Mouse (Mus musculus): Measurements from ENCODE around the gene Tepsin. TPM values are rescaled to one million over a fixed set of nuclear protein-coding genes. Genes with fewer than 3 reads are reported as not detected.

Gene Tepsin
- 9.3 and 11.3 TPM in 2 replicates for polyA plus RNA-seq (2016; fragmentation: Nextera tagmentation; extraction: Ambion mirVana)

DNA sequence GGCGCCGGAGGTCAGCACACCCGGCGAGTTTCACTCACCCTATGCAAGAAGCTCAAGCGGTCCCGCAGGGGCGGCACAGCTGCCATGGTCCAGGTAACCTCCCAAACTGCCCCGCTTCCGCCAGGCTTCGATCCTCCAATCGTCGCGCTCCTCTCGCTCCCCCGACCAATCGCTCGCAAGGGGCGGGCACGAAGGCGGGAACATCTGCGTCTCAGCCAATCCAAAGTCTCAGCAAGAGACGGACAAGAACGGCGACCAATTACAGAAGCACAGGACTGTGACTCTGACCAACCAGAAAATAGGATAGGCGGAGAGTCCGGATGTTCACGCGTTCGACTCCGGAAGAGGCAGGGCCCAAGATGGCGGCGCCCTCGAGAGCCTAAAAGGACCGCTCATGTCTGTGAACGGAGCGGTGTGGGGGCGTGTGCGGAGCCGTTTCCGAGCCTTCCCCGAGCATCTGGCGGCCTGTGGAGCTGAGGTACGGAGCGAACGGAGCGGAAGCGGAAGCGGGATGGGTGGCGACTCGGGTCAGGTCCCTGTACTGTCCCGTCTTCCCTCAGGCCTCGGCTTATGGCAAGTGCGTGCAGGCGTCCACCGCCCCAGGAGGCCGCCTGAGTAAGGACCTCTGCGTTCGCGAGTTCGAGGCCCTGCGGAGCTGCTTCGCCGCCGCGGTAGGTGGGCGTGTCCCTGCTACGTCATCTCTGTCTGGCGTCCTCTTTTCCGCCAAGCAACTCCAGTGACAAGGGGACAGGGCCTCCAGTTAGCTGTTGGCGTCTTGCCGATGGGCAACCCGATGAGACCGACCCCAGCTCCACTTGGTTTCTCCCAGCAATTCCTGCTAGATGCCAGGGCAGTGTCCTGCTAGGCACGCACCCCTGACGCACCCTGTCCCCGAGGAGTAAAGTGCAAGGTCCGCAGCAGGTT lies at the start of gene Tepsin, which contains the start of gene Ndufaf8:
Gene Tepsin (minus strand): TSS at position 144 of the 924 bp plus-strand sequence.
Gene Ndufaf8 (plus strand): TSS at position 341 of the 924 bp plus-strand sequence.
- Histone ChIP-seq H3K27ac (peak within 1 kb of the TSS; percentile 91), H3K9me3 (replicated peaks) (no peaks in the 10 kb centered on the region), H3K36me3 (peaks cover 39% of the 10 kb centered on the region), H3K4me1 (peaks cover 35% of the 10 kb centered on the region), H3K27me3 (replicated peaks) (no peaks in the 10 kb centered on the region), H3K4me2 (peak within 1 kb of the TSS; percentile 96), H3K4me3 (peak within 1 kb of the TSS; percentile 78), H3K9ac (peak within 1 kb of the TSS; percentile 83)
- under 1% methylated on average over 77 of the region's 77 CpGs for WGBS (ENCODE audit: insufficient replicate concordance)
- peak; percentile 96 for ATAC-seq

DNA sequence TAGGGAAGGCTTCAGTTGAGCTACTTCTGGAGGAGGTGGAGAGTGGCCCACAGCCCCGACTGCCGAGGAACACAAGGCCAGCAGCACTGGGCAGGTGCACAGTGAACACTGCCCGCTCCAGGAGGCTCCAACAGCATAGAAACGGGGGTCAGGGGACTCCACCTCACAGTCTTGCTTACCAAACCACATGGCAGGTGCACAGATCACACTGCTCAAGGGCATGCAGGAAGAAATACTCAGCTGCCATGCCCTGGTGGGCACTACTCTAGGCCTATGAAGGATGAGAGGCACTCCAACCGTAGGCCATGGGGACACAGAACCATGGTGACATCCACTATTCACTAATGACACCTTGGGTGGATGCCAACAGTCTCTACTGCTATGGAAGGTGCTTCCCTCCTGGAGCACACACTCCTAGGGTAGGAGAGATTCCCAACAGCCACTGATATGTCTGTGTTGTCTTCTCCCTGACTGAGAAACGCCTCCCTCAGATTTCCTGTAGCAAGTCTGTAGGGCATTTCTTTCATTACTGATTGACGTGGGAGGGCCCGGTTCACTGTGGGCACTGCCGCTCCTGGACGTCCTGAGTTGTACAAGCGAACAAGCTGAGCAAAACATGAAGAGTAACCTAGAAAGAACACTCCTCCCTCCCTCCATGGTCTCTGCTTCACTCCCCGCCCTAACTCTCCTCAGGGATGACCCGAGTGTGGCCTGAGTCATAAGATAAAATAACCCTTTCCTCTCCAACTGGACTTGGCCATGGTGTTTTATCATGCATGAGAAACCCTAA lies 45.4 kb upstream of the Tepsin start:
- no peaks in the 10 kb centered on the region for H3K9me3 ChIP-seq (replicated peaks)
- H3K4me1 ChIP-seq, result peaks cover 83% of the 10 kb centered on the region
- H3K4me2 ChIP-seq, result no peak overlapping the region
- no peak for ATAC-seq
- no peak overlapping the region for H3K9ac ChIP-seq
- H3K4me3 ChIP-seq, result no peak overlapping the region
- 62% methylated on average over 13 of the region's 13 CpGs for WGBS (ENCODE audit: insufficient replicate concordance)
- H3K27me3 ChIP-seq (replicated peaks), result no peaks in the 10 kb centered on the region
- peaks cover 85% of the 10 kb centered on the region for H3K36me3 ChIP-seq
- peak overlapping the region; percentile 68 for H3K27ac ChIP-seq

- no peak overlapping the region for H3K4me2 ChIP-seq
- ATAC-seq, result peak; percentile 68
- no peaks in the 10 kb centered on the region for H3K9me3 ChIP-seq (replicated peaks)
- H3K27me3 ChIP-seq (replicated peaks), result no peaks in the 10 kb centered on the region
- no peak overlapping the region for H3K4me3 ChIP-seq
- H3K27ac ChIP-seq, result peak overlapping the region; percentile 73
- WGBS (ENCODE audit: insufficient replicate concordance), result 29% methylated on average over 3 of the region's 3 CpGs
- H3K9ac ChIP-seq, result 0 out of 2 replicates have a peak overlapping the region, but pooled peaks have one; percentile 17
- H3K36me3 ChIP-seq, result peaks cover 87% of the 10 kb centered on the region
- peaks cover 83% of the 10 kb centered on the region for H3K4me1 ChIP-seq
These were observed 44.1 kb upstream of the Tepsin start for GRCm38 (mm10) chr11:120142601-120143051.

DNA sequence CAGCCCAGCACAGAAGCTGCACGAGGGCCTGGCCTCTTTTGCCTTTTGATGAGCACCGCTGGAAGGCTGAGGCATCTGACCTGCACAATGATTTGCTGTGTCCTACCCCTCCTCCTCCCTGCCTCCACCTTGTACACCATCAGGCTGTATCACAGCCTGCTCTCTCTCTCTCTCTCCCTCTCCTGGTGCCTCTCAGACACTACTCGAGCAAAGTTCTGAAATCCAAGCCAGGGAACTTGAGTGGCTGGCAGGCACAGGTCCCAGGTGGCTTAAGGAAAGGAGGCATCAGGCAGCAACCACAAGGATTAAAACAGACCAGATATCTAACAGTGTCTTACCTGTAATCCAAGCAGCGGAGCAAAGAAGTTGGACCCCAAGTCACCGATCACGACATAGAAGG lies 41.7 kb upstream of the Tepsin start:
- H3K4me1 ChIP-seq, result peaks cover 92% of the 10 kb centered on the region
- WGBS (ENCODE audit: insufficient replicate concordance), result 73% methylated on average over 6 of the region's 6 CpGs

GRCm38 (mm10) chr11:120139309-120139731 lies 40.8 kb upstream of the Tepsin start:
- H3K27ac ChIP-seq, result peak overlapping the region; percentile 27; the same call in 1 of the 2 replicates
- H3K9me3 ChIP-seq (replicated peaks), result no peaks in the 10 kb centered on the region
- H3K4me3 ChIP-seq, result no peak overlapping the region
- H3K27me3 ChIP-seq (replicated peaks), result no peaks in the 10 kb centered on the region
- H3K36me3 ChIP-seq, result peaks cover 80% of the 10 kb centered on the region
- H3K4me1 ChIP-seq, result peaks cover 91% of the 10 kb centered on the region
- H3K9ac ChIP-seq, result peak overlapping the region; percentile 28; the same call in 1 of the 2 replicates
- WGBS (ENCODE audit: insufficient replicate concordance), result 25% methylated on average over 10 of the region's 10 CpGs
- H3K4me2 ChIP-seq, result no peak overlapping the region
- ATAC-seq, result no peak; the same call in 1 of the 2 replicates

More for the DNA sequence above, 41.7 kb upstream of the Tepsin start:
- no peak overlapping the region for H3K4me2 ChIP-seq
- no peak for ATAC-seq
- no peaks in the 10 kb centered on the region for H3K27me3 ChIP-seq (replicated peaks)
- H3K9ac ChIP-seq, result no peak overlapping the region; the same call in 1 of the 2 replicates
- H3K4me3 ChIP-seq, result no peak overlapping the region
- H3K36me3 ChIP-seq, result peaks cover 80% of the 10 kb centered on the region
- 0 out of 2 replicates have a peak overlapping the region, but pooled peaks have one; percentile 5 for H3K27ac ChIP-seq
- no peaks in the 10 kb centered on the region for H3K9me3 ChIP-seq (replicated peaks)

DNA sequence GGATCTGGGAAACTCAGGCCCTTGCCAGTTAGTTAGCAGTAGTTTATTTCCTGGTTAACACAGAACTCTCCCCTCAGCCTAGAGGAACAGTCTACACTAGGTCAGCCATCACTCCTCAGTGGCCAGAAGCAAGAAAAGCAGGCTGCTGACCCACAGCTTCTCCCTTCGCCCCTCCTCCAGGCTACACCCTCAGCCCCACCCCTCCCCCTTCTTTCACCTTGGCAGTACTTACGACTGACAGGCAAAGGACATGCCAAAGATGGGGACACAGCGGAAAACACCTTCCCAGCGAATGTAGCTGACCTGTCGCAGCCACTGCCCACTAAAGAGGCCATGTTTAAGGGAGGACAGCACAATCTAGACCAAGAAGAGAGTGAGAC lies 39.1 kb upstream of the Tepsin start:
- peak overlapping the region; percentile 55 for H3K4me2 ChIP-seq
- H3K9me3 ChIP-seq (replicated peaks), result no peaks in the 10 kb centered on the region
- 37% methylated on average over 5 of the region's 5 CpGs for WGBS (ENCODE audit: insufficient replicate concordance)
- H3K27me3 ChIP-seq (replicated peaks), result no peaks in the 10 kb centered on the region
- H3K27ac ChIP-seq, result peak overlapping the region; percentile 76
- ATAC-seq, result no peak
- H3K4me1 ChIP-seq, result peaks cover 75% of the 10 kb centered on the region
- no peak overlapping the region for H3K4me3 ChIP-seq
- H3K9ac ChIP-seq, result peak overlapping the region; percentile 31; the same call in 1 of the 2 replicates
- peaks cover 81% of the 10 kb centered on the region for H3K36me3 ChIP-seq

GRCm38 (mm10) chr11:120136796-120137624 lies 38.5 kb upstream of the Tepsin start:
- Histone ChIP-seq H3K4me3 (no peak overlapping the region), H3K4me1 (peaks cover 72% of the 10 kb centered on the region), H3K27me3 (replicated peaks) (no peaks in the 10 kb centered on the region), H3K9me3 (replicated peaks) (no peaks in the 10 kb centered on the region), H3K27ac (peak overlapping the region; percentile 76), H3K9ac (peak overlapping the region; percentile 39), H3K4me2 (peak overlapping the region; percentile 55), H3K36me3 (peaks cover 82% of the 10 kb centered on the region)
- 38% methylated on average over 23 of the region's 23 CpGs for WGBS (ENCODE audit: insufficient replicate concordance)
- peak; percentile 81 for ATAC-seq

DNA sequence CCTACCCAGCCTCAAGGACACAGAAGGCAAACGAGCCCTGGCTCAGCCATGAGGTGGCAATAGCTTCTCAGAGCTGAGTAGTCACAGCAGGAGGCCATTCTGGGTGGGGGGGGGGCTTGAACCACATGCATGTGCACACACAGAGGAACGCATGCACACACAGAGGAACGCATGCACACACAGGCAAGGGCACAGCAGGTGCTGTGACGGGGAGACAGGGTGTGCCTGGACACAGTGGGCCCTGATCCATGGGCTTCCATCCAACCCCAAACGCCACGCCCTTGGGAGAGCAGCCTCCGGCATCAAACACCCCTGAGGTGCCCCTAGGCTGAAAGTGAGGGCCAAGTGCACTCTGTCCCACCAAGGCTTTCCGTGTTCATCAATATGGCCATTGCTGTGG lies 37.7 kb upstream of the Tepsin start:
- Histone ChIP-seq H3K27me3 (replicated peaks) (no peaks in the 10 kb centered on the region), H3K36me3 (peaks cover 85% of the 10 kb centered on the region), H3K9ac (no peak overlapping the region), H3K27ac (peak overlapping the region; percentile 76), H3K4me1 (peaks cover 66% of the 10 kb centered on the region), H3K4me3 (no peak overlapping the region), H3K4me2 (peak overlapping the region; percentile 55), H3K9me3 (replicated peaks) (no peaks in the 10 kb centered on the region)
- ATAC-seq, result no peak
- 84% methylated on average over 8 of the region's 8 CpGs for WGBS (ENCODE audit: insufficient replicate concordance)

GRCm38 (mm10) chr11:120134847-120135530 lies 36.5 kb upstream of the Tepsin start:
- H3K4me2 ChIP-seq, result no peak overlapping the region
- no peak for ATAC-seq
- H3K27me3 ChIP-seq (replicated peaks), result no peaks in the 10 kb centered on the region
- H3K27ac ChIP-seq, result no peak overlapping the region
- WGBS (ENCODE audit: insufficient replicate concordance), result 73% methylated on average over 9 of the region's 9 CpGs
- no peaks in the 10 kb centered on the region for H3K9me3 ChIP-seq (replicated peaks)
- H3K4me3 ChIP-seq, result no peak overlapping the region
- H3K36me3 ChIP-seq, result peaks cover 87% of the 10 kb centered on the region
- 0 out of 2 replicates have a peak overlapping the region, but pooled peaks have one; percentile 23 for H3K9ac ChIP-seq
- peaks cover 58% of the 10 kb centered on the region for H3K4me1 ChIP-seq

- WGBS (ENCODE audit: insufficient replicate concordance), result 82% methylated on average over 5 of the region's 5 CpGs
- H3K4me3 ChIP-seq, result no peak overlapping the region
- peaks cover 50% of the 10 kb centered on the region for H3K4me1 ChIP-seq
- H3K4me2 ChIP-seq, result no peak overlapping the region
- H3K27me3 ChIP-seq (replicated peaks), result no peaks in the 10 kb centered on the region
- no peaks in the 10 kb centered on the region for H3K9me3 ChIP-seq (replicated peaks)
- H3K27ac ChIP-seq, result no peak overlapping the region
- H3K9ac ChIP-seq, result no peak overlapping the region
- peaks cover 89% of the 10 kb centered on the region for H3K36me3 ChIP-seq
- ATAC-seq, result no peak
These were observed 35.6 kb upstream of the Tepsin start for GRCm38 (mm10) chr11:120134148-120134547.

Measured in liver, embryonic 12.5 days (tissue).